Mouse (Mus musculus): ENCODE results near the gene Arhgap31. TPM values are rescaled to one million over a fixed set of nuclear protein-coding genes. Genes with fewer than 3 reads are reported as not detected.

Arhgap31 gene
- total and polyA plus RNA-seq, 3 experiments = 0.01 to 0.04 TPM; not detected in 1

- no peak for TF ChIP-seq TBP (IDR thresholded peaks at IDR 0.05; ENCODE audit: low read depth, low read length)
- no peak for TF ChIP-seq POLR2AphosphoS5 (IDR thresholded peaks at IDR 0.05; ENCODE audit: borderline replicate concordance, low read depth, low read length)
- TF ChIP-seq MXI1 (IDR thresholded peaks at IDR 0.05; ENCODE audit: low read depth, low read length) = no peak
- TF ChIP-seq SIN3A (IDR thresholded peaks at IDR 0.05; ENCODE audit: low read length) = no peak
- TF ChIP-seq CHD2 (IDR thresholded peaks at IDR 0.05; ENCODE audit: low read length) = no peak
- TF ChIP-seq SMC3 (IDR thresholded peaks at IDR 0.05; ENCODE audit: low read depth, low read length) = no peak
- TF ChIP-seq BHLHE40 (IDR thresholded peaks at IDR 0.05; ENCODE audit: borderline replicate concordance, low read depth, low read length) = no peak
- TF ChIP-seq MYB (IDR thresholded peaks at IDR 0.05; ENCODE audit: low read depth, low read length) = no peak
- TF ChIP-seq EP300 (IDR thresholded peaks at IDR 0.05; ENCODE audit: low read depth in 1 of 2, low read length in 2 of 2) = no peak
- TF ChIP-seq JUND (IDR thresholded peaks at IDR 0.05; ENCODE audit: low read depth, low read length) = no peak
- TF ChIP-seq ZKSCAN1 (IDR thresholded peaks at IDR 0.05; ENCODE audit: low read depth, low read length) = no peak
- no peaks in the 10 kb centered on the region for H3K36me3 ChIP-seq (ENCODE audit: control insufficient read depth in 1 of 2, insufficient read depth in 2 of 2, low read length in 2 of 2)
- H3K9me3 ChIP-seq (replicated peaks; ENCODE audit: insufficient read depth, low read length) = no peaks in the 10 kb centered on the region
- H3K9ac ChIP-seq (ENCODE audit: control insufficient read depth, low read depth, low read length, poor library complexity, severe bottlenecking) = no peak overlapping the region
- no peaks in the 10 kb centered on the region; a peak in 1 of 4 replicates for H3K27me3 ChIP-seq (ENCODE audit: control insufficient read depth in 1 of 2, insufficient read depth in 2 of 2, low read length in 2 of 2)
- DNase-seq (ENCODE audit: low read depth, low spot score) = no peak
- H3K4me3 ChIP-seq (ENCODE audit: control insufficient read depth in 1 of 2, insufficient read depth in 1 of 2, low read depth in 2 of 2, low read length in 2 of 2) = no peak overlapping the region
- H3K27ac ChIP-seq (ENCODE audit: control insufficient read depth, low read depth, low read length) = no peak overlapping the region
- H3K4me1 ChIP-seq (ENCODE audit: control insufficient read depth in 1 of 2, insufficient read depth in 2 of 2, low read length in 2 of 2) = no peaks in the 10 kb centered on the region
- H3K79me2 ChIP-seq (ENCODE audit: control insufficient read depth, insufficient read depth, low read length, poor library complexity) = no peaks in the 10 kb centered on the region
These were observed 22.6 kb downstream of the Arhgap31 start for GRCm38 (mm10) chr16:38690501-38690900.

- Histone ChIP-seq H3K36me3 (ENCODE audit: control insufficient read depth in 1 of 2, insufficient read depth in 2 of 2, low read length in 2 of 2) (no peaks in the 10 kb centered on the region), H3K9ac (ENCODE audit: control insufficient read depth, low read depth, low read length, poor library complexity, severe bottlenecking) (no peak overlapping the region), H3K27ac (ENCODE audit: control insufficient read depth, low read depth, low read length) (no peak overlapping the region), H3K4me1 (ENCODE audit: control insufficient read depth in 1 of 2, insufficient read depth in 2 of 2, low read length in 2 of 2) (no peaks in the 10 kb centered on the region), H3K79me2 (ENCODE audit: control insufficient read depth, insufficient read depth, low read length, poor library complexity) (no peaks in the 10 kb centered on the region), H3K9me3 (replicated peaks; ENCODE audit: insufficient read depth, low read length) (no peaks in the 10 kb centered on the region), H3K4me3 (ENCODE audit: control insufficient read depth in 1 of 2, insufficient read depth in 1 of 2, low read depth in 2 of 2, low read length in 2 of 2) (no peak overlapping the region), H3K27me3 (ENCODE audit: control insufficient read depth in 1 of 2, insufficient read depth in 2 of 2, low read length in 2 of 2) (no peaks in the 10 kb centered on the region; a peak in 1 of 4 replicates)
- no peak for DNase-seq (ENCODE audit: low read depth, low spot score)
- no peak for TF ChIP-seq BHLHE40 (IDR thresholded peaks at IDR 0.05; ENCODE audit: borderline replicate concordance, low read depth, low read length)
- no peak for TF ChIP-seq MAFK (IDR thresholded peaks at IDR 0.05; ENCODE audit: borderline replicate concordance, low read depth, low read length)
- TF ChIP-seq SMC3 (IDR thresholded peaks at IDR 0.05; ENCODE audit: low read depth, low read length) = no peak
- TF ChIP-seq ZMIZ1 (IDR thresholded peaks at IDR 0.05; ENCODE audit: low read depth, low read length) = no peak
- TF ChIP-seq GATA1 (IDR thresholded peaks at IDR 0.05; ENCODE audit: low read depth, low read length) = no peak
- no peak for TF ChIP-seq E2F4 (IDR thresholded peaks at IDR 0.05; ENCODE audit: borderline replicate concordance, low read depth, low read length)
- TF ChIP-seq MAZ (IDR thresholded peaks at IDR 0.05; ENCODE audit: low read depth, low read length) = no peak
These were observed 23.3 kb downstream of the Arhgap31 start for GRCm38 (mm10) chr16:38689786-38690185.
